Comparison of ENCODE assay signal across 17 mouse cellular contexts in genomic region chr1:57707906-57708305, GRCm38 (mm10).
A peak's percentile ranks its signal among the peaks of the same experiment; 100 is the strongest.
DNase-seq lines count a peak whose midpoint lies in the region; ATAC-seq and TF ChIP-seq lines count a peak whose summit lies in the region.
"Had no signal": no experiment of that assay in that cellular context is flagged by ENCODE, and none has a peak within 500 bp of the region (broad histone marks: within the 10 kb centered on the region; RNA-seq: fewer than 3 reads in every experiment).

No protein-coding gene starts in this region.

- 56% methylated on average over 4 of the region's 4 CpGs for WGBS in forebrain, embryonic 14.5 days
- 56% methylated on average over 4 of the region's 4 CpGs for WGBS in forebrain, embryonic 15.5 days
- 68% methylated on average over 4 of the region's 4 CpGs for WGBS in lung, embryonic 14.5 days

- no peak for TF ChIP-seq CTCF in lung, embryonic 14.5 days (IDR thresholded peaks at IDR 0.05; ENCODE audit: low read depth)
- no peak for TF ChIP-seq CTCF in brain, embryonic 14.5 days (IDR thresholded peaks at IDR 0.05; ENCODE audit: borderline replicate concordance, extremely low read depth, insufficient read depth, insufficient read length)

- no peak overlapping the region for H3K9ac ChIP-seq in forebrain, embryonic 14.5 days (ENCODE audit: low read length)
- H3K9ac ChIP-seq in forebrain, embryonic 15.5 days (replicated peaks), result no peak overlapping the region
- no peak overlapping the region for H3K9ac ChIP-seq in lung, embryonic 14.5 days
- H3K9ac ChIP-seq: intestine, embryonic 15.5 days; liver, embryonic 12.5 days; lung, embryonic 15.5 days had no signal

- no peak for ATAC-seq in forebrain, embryonic 14.5 days
- ATAC-seq in forebrain, embryonic 15.5 days (replicated peaks), result no peak
- ATAC-seq in lung, embryonic 14.5 days (ENCODE audit: insufficient read depth), result no peak
- ATAC-seq in CD4-positive, CD25-positive, alpha-beta regulatory T cell, adult 4 months, result no peak
- ATAC-seq: activated CD4-positive, CD25-positive, alpha-beta regulatory T cell, adult 4 months; intestine, embryonic 15.5 days; liver, embryonic 12.5 days had no signal

- no peaks in the 10 kb centered on the region for H3K4me1 ChIP-seq in forebrain, embryonic 14.5 days (ENCODE audit: control insufficient read depth, insufficient read depth, low read length)
- H3K4me1 ChIP-seq in forebrain, embryonic 15.5 days, result no peaks in the 10 kb centered on the region
- H3K4me1 ChIP-seq in lung, embryonic 14.5 days (ENCODE audit: insufficient read depth), result no peaks in the 10 kb centered on the region
- H3K4me1 ChIP-seq: hindbrain, embryonic 10.5 days; intestine, embryonic 15.5 days; liver, embryonic 12.5 days had no signal

- no peak for TF ChIP-seq POLR2A in brain, embryonic 14.5 days (IDR thresholded peaks at IDR 0.05; ENCODE audit: borderline replicate concordance, extremely low read depth, insufficient read depth, insufficient read length, poor library complexity, severe bottlenecking)

- H3K27me3 ChIP-seq in forebrain, embryonic 14.5 days (replicated peaks; ENCODE audit: control insufficient read depth, insufficient read depth, low read length), result no peaks in the 10 kb centered on the region
- no peaks in the 10 kb centered on the region for H3K27me3 ChIP-seq in forebrain, embryonic 15.5 days
- no peaks in the 10 kb centered on the region for H3K27me3 ChIP-seq in lung, embryonic 14.5 days (ENCODE audit: insufficient read depth, low read length)
- H3K27me3 ChIP-seq: intestine, embryonic 15.5 days; liver, embryonic 12.5 days; lung, embryonic 15.5 days had no signal

- no peaks in the 10 kb centered on the region for H3K9me3 ChIP-seq in forebrain, embryonic 14.5 days (replicated peaks; ENCODE audit: control insufficient read depth, low read length)
- H3K9me3 ChIP-seq in forebrain, embryonic 15.5 days, result no peaks in the 10 kb centered on the region
- no peaks in the 10 kb centered on the region for H3K9me3 ChIP-seq in lung, embryonic 14.5 days (ENCODE audit: low read depth, low read length)
- H3K9me3 ChIP-seq: hindbrain, embryonic 10.5 days; intestine, embryonic 15.5 days; liver, embryonic 12.5 days; lung, embryonic 15.5 days had no signal

- H3K4me2 ChIP-seq in forebrain, embryonic 14.5 days (ENCODE audit: low read length), result no peak overlapping the region
- H3K4me2 ChIP-seq in forebrain, embryonic 15.5 days (replicated peaks), result no peak overlapping the region
- H3K4me2 ChIP-seq in lung, embryonic 14.5 days, result no peak overlapping the region
- H3K4me2 ChIP-seq: intestine, embryonic 15.5 days; liver, embryonic 12.5 days; lung, embryonic 15.5 days had no signal

- DNase-seq in forebrain, embryonic 14.5 days (ENCODE audit: low spot score), result peak; percentile 76
- peak; percentile 64 for DNase-seq in lung, embryonic 14.5 days
- DNase-seq in lung, postnatal 10 days, result no peak
- DNase-seq in brain, embryonic 14.5 days (ENCODE audit: low read depth), result peak; percentile 79
- peak; percentile 44 to 58 for DNase-seq in cerebellum, postnatal 25 days
- DNase-seq: adrenal gland, postnatal 14 days; gastrocnemius, postnatal 10 days; heart, adult 2 months; thymus, postnatal 36 days had no signal

- no peaks in the 10 kb centered on the region for H3K36me3 ChIP-seq in forebrain, embryonic 14.5 days (ENCODE audit: control insufficient read depth, insufficient read depth, low read length)
- H3K36me3 ChIP-seq in forebrain, embryonic 15.5 days, result no peaks in the 10 kb centered on the region
- H3K36me3 ChIP-seq in lung, embryonic 14.5 days (ENCODE audit: insufficient read depth), result no peaks in the 10 kb centered on the region
- H3K36me3 ChIP-seq: hindbrain, embryonic 10.5 days; intestine, embryonic 15.5 days; liver, embryonic 12.5 days; lung, embryonic 15.5 days had no signal

- no peak overlapping the region for H3K27ac ChIP-seq in forebrain, embryonic 14.5 days (ENCODE audit: low read depth, low read length)
- H3K27ac ChIP-seq in forebrain, embryonic 15.5 days (replicated peaks), result no peak overlapping the region
- H3K27ac ChIP-seq in lung, embryonic 14.5 days (ENCODE audit: low read depth), result no peak overlapping the region
- H3K27ac ChIP-seq: heart, adult 2 months; hindbrain, embryonic 10.5 days; intestine, embryonic 15.5 days; liver, embryonic 12.5 days; lung, embryonic 15.5 days had no signal

- no peak overlapping the region for H3K4me3 ChIP-seq in forebrain, embryonic 14.5 days (ENCODE audit: low read depth, low read length)
- H3K4me3 ChIP-seq in forebrain, embryonic 15.5 days, result no peak overlapping the region
- H3K4me3 ChIP-seq in lung, embryonic 14.5 days (ENCODE audit: low read depth, low read length), result no peak overlapping the region
- H3K4me3 ChIP-seq: erythroblast, embryonic 14.5 days; heart, adult 2 months; hindbrain, embryonic 10.5 days; intestine, embryonic 15.5 days; liver, embryonic 12.5 days; lung, embryonic 15.5 days had no signal
